Mouse (Mus musculus): ENCODE data around the gene Pop7.

Gene Pop7

GRCm38 (mm10) chr5:137500186-137500585 is 2.1 kb downstream of the Pop7 start:
- DNase-seq (ENCODE audit: low spot score in 2 of 2): no peak

GRCm38 (mm10) chr5:137493831-137494230 is 8.5 kb downstream of the Pop7 start:
- DNase-seq (ENCODE audit: low spot score in 2 of 2): no peak

GRCm38 (mm10) chr5:137491559-137491958 is 10.8 kb downstream of the Pop7 start:
- peak in 1 of 2 experiments; percentile 46 for DNase-seq (ENCODE audit: low spot score in 2 of 2)

- no peak for DNase-seq (ENCODE audit: low spot score in 2 of 2)
Observed at GRCm38 (mm10) chr5:137487616-137488015, 14.7 kb downstream of the Pop7 start.

- no peak for DNase-seq (ENCODE audit: low spot score in 2 of 2)
Observed at GRCm38 (mm10) chr5:137485851-137486155, 16.5 kb downstream of the Pop7 start.

- no peak for DNase-seq (ENCODE audit: low spot score in 2 of 2)
Observed at GRCm38 (mm10) chr5:137485071-137485850, 17.1 kb downstream of the Pop7 start.

GRCm38 (mm10) chr5:137481897-137482296 is 20.4 kb downstream of the Pop7 start:
- no peak for DNase-seq (ENCODE audit: low spot score in 2 of 2)

- DNase-seq (ENCODE audit: low spot score in 2 of 2): peak; percentile 64 to 83
Observed at GRCm38 (mm10) chr5:137481138-137481537, 21.2 kb downstream of the Pop7 start.

- no peak for DNase-seq (ENCODE audit: low spot score in 2 of 2)
Observed at GRCm38 (mm10) chr5:137476964-137477363, 25.4 kb downstream of the Pop7 start, which contains the start of gene Zan. Zan (minus strand) TSS chr5:137477064.

GRCm38 (mm10) chr5:137474351-137474750 is 28.0 kb downstream of the Pop7 start:
- no peak for DNase-seq (ENCODE audit: low spot score in 2 of 2)

- no peak for DNase-seq (ENCODE audit: low spot score in 2 of 2)
Observed at GRCm38 (mm10) chr5:137472252-137472904, 29.9 kb downstream of the Pop7 start.

GRCm38 (mm10) chr5:137466946-137467345 is 35.4 kb downstream of the Pop7 start:
- no peak for DNase-seq (ENCODE audit: low spot score in 2 of 2)

GRCm38 (mm10) chr5:137465049-137465448 is 37.3 kb downstream of the Pop7 start:
- no peak for DNase-seq (ENCODE audit: low spot score in 2 of 2)

GRCm38 (mm10) chr5:137455866-137456591 is 46.3 kb downstream of the Pop7 start:
- no peak for DNase-seq (ENCODE audit: low spot score in 2 of 2)

GRCm38 (mm10) chr5:137455206-137455605 is 47.1 kb downstream of the Pop7 start:
- DNase-seq (ENCODE audit: low spot score in 2 of 2): no peak
